Mouse (Mus musculus): Measurements from ENCODE around the gene Shd.
"Not testable (repeated sequence)": the region's sequence is repeated elsewhere in the genome, so short reads cannot be mapped to it uniquely, and the experiment has no call there.

- not testable (repeated sequence) for TF ChIP-seq CTCF (IDR thresholded peaks at IDR 0.05; ENCODE audit: low read depth, low read length); POLR2A (IDR thresholded peaks at IDR 0.05; ENCODE audit: extremely low read depth, insufficient read depth, low read length)
Measured at GRCm38 (mm10) chr17:55944387-55944865, 25.8 kb upstream of the Shd start.

Measured in liver, adult 2 months (tissue).